Mouse (Mus musculus): Measurements from ENCODE around the gene Bod1l. TPM values are rescaled to one million over a fixed set of nuclear protein-coding genes. Genes with fewer than 3 reads are reported as not detected.
A peak's percentile ranks its signal among the peaks of the same experiment; 100 is the strongest.

Bod1l gene
- polyA plus RNA-seq, 1 experiment from 2014 or later, result 28.4 TPM

DNA sequence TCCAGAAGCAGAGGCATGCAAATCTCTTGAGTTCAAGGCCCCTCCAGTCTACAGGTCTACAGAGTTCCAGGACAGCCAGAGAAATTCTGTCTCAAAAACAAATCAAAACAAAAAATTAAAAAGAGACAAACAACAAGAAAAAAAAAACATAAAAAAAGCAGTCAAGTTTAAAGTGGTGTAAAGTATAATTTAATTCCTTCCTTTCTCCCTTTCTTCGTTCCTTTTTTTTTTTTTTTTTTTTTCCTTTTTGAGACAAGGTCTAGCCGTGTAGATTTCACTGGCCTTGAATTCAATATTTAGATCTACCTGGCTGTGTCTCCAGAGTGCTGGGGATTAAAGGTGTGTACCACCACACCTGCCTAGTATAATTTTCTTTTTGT, 1.4 kb upstream of the Bod1l start:
- Histone ChIP-seq H3K9ac (replicated peaks; ENCODE audit: low read depth, low read length) (no peak overlapping the region), H3K4me2 (ENCODE audit: low read length) (peak overlapping the region; percentile 53; the same call in 1 of the 2 replicates), H3K9me3 (ENCODE audit: control insufficient read depth, low read length) (no peaks in the 10 kb centered on the region), H3K36me3 (ENCODE audit: control insufficient read depth, insufficient read depth) (no peaks in the 10 kb centered on the region), H3K4me1 (replicated peaks; ENCODE audit: control insufficient read depth, insufficient read depth, low read length) (peaks cover 15% of the 10 kb centered on the region), H3K27me3 (replicated peaks; ENCODE audit: control insufficient read depth, insufficient read depth, low read length) (no peaks in the 10 kb centered on the region), H3K27ac (ENCODE audit: low read length) (no peak overlapping the region), H3K4me3 (replicated peaks; ENCODE audit: low read length) (no peak overlapping the region)
- no peak for ATAC-seq
- 60% methylated on average over 2 of the region's 2 CpGs for WGBS

DNA sequence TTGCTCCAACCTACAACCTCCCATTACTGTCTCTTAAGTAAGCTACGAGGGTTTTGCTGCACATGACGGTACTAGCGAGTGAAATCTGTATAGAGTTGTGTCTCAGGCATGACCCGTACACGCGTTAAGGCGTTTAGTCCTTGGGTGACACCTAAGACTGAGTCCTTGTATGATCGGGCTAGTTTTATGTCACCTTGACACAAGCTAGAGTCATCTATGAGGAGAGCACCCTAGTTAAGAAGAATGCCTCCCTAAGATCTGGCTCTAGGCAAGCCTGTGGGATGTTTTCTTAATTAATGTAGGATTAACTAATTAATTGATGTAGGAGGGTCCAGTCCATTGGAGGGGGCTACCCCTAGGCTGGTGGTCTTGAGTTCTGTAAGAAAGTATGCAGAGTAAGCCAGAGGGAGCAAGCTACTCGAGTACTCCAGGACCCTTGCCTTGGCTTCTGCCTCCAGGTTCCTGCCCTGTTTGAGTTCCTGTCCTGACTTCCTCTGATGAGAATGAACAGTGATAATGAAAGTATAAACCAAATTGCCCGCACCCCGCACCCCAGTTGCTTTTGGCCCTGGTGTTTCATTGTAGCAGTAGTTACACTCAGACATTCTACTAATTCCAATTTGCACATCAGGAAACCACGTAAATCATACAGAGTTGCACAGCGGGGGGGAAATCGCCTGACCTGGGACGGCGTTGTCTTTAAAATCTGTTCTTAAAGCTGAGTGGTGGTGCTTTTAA, 874 bp upstream of the Bod1l start:
- Histone ChIP-seq H3K4me1 (replicated peaks; ENCODE audit: control insufficient read depth, insufficient read depth, low read length) (peaks cover 15% of the 10 kb centered on the region), H3K4me3 (replicated peaks; ENCODE audit: low read length) (peak overlapping the region; percentile 24), H3K4me2 (ENCODE audit: low read length) (peak overlapping the region; percentile 53), H3K27me3 (replicated peaks; ENCODE audit: control insufficient read depth, insufficient read depth, low read length) (no peaks in the 10 kb centered on the region), H3K9me3 (ENCODE audit: control insufficient read depth, low read length) (no peaks in the 10 kb centered on the region), H3K36me3 (ENCODE audit: control insufficient read depth, insufficient read depth) (no peaks in the 10 kb centered on the region), H3K27ac (ENCODE audit: low read length) (no peak overlapping the region), H3K9ac (replicated peaks; ENCODE audit: low read depth, low read length) (no peak overlapping the region)
- WGBS, result 16% methylated on average over 16 of the region's 16 CpGs
- ATAC-seq, result peak; percentile 24

- Histone ChIP-seq H3K4me2 (ENCODE audit: low read length) (peak overlapping the region; percentile 54), H3K27ac (ENCODE audit: low read length) (peak overlapping the region; percentile 56), H3K36me3 (ENCODE audit: control insufficient read depth, insufficient read depth) (no peaks in the 10 kb centered on the region), H3K4me1 (replicated peaks; ENCODE audit: control insufficient read depth, insufficient read depth, low read length) (peaks cover 15% of the 10 kb centered on the region), H3K9me3 (ENCODE audit: control insufficient read depth, low read length) (no peaks in the 10 kb centered on the region), H3K4me3 (replicated peaks; ENCODE audit: low read length) (peak overlapping the region; percentile 74), H3K27me3 (replicated peaks; ENCODE audit: control insufficient read depth, insufficient read depth, low read length) (no peaks in the 10 kb centered on the region), H3K9ac (replicated peaks; ENCODE audit: low read depth, low read length) (peak overlapping the region; percentile 89)
- no peak for ATAC-seq
- whole genome bisulfite sequencing, result under 1% methylated on average over 46 of the region's 46 CpGs
Observed at GRCm38 (mm10) chr5:41843419-41844146, 532 bp downstream of the Bod1l start.

- H3K4me2 ChIP-seq (ENCODE audit: low read length), result peak overlapping the region; percentile 54
- peak overlapping the region; percentile 74; the same call in 1 of the 2 replicates for H3K4me3 ChIP-seq (replicated peaks; ENCODE audit: low read length)
- no peaks in the 10 kb centered on the region for H3K36me3 ChIP-seq (ENCODE audit: control insufficient read depth, insufficient read depth)
- H3K27ac ChIP-seq (ENCODE audit: low read length), result no peak overlapping the region
- H3K27me3 ChIP-seq (replicated peaks; ENCODE audit: control insufficient read depth, insufficient read depth, low read length), result no peaks in the 10 kb centered on the region
- WGBS, result 21% methylated on average over 5 of the region's 5 CpGs
- ATAC-seq, result no peak
- no peak overlapping the region for H3K9ac ChIP-seq (replicated peaks; ENCODE audit: low read depth, low read length)
- peaks cover 15% of the 10 kb centered on the region for H3K4me1 ChIP-seq (replicated peaks; ENCODE audit: control insufficient read depth, insufficient read depth, low read length)
- no peaks in the 10 kb centered on the region for H3K9me3 ChIP-seq (ENCODE audit: control insufficient read depth, low read length)
Observed at GRCm38 (mm10) chr5:41842681-41843080, 1.4 kb downstream of the Bod1l start.

DNA sequence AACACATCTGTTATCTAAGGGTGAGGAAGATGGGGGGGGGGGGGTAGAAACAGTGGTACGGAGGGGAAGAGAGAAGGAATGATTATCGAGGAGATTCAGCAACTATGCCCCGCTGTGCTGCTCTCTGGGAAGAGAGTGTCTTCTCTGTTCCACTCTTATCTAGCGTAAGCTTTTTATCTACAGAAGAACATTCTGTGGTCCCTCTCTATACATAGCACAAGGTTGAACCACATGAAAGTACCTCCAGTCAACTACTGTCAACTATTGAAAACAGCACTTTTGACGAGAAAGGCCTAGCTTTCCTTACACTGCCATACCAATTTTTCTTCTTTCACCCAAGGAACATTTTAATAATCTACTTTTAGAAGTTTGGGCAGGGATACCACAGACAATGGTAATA, 2.4 kb downstream of the Bod1l start:
- Histone ChIP-seq H3K27ac (ENCODE audit: low read length) (no peak overlapping the region), H3K9ac (replicated peaks; ENCODE audit: low read depth, low read length) (no peak overlapping the region), H3K4me2 (ENCODE audit: low read length) (no peak overlapping the region), H3K4me3 (replicated peaks; ENCODE audit: low read length) (no peak overlapping the region), H3K9me3 (ENCODE audit: control insufficient read depth, low read length) (no peaks in the 10 kb centered on the region), H3K4me1 (replicated peaks; ENCODE audit: control insufficient read depth, insufficient read depth, low read length) (peaks cover 15% of the 10 kb centered on the region), H3K36me3 (ENCODE audit: control insufficient read depth, insufficient read depth) (no peaks in the 10 kb centered on the region), H3K27me3 (replicated peaks; ENCODE audit: control insufficient read depth, insufficient read depth, low read length) (no peaks in the 10 kb centered on the region)
- no peak for ATAC-seq
- WGBS, result 90% methylated on average over 4 of the region's 5 CpGs

- no peak overlapping the region for H3K4me3 ChIP-seq (replicated peaks; ENCODE audit: low read length)
- whole genome bisulfite sequencing, result 95% methylated on average over 2 of the region's 2 CpGs
- no peak for ATAC-seq
- peaks cover 42% of the 10 kb centered on the region for H3K36me3 ChIP-seq (ENCODE audit: control insufficient read depth, insufficient read depth)
- H3K4me1 ChIP-seq (replicated peaks; ENCODE audit: control insufficient read depth, insufficient read depth, low read length), result no peaks in the 10 kb centered on the region
- no peaks in the 10 kb centered on the region for H3K9me3 ChIP-seq (ENCODE audit: control insufficient read depth, low read length)
- no peak overlapping the region for H3K4me2 ChIP-seq (ENCODE audit: low read length)
- no peak overlapping the region for H3K9ac ChIP-seq (replicated peaks; ENCODE audit: low read depth, low read length)
- H3K27ac ChIP-seq (ENCODE audit: low read length), result no peak overlapping the region
- no peaks in the 10 kb centered on the region for H3K27me3 ChIP-seq (replicated peaks; ENCODE audit: control insufficient read depth, insufficient read depth, low read length)
Observed at GRCm38 (mm10) chr5:41830100-41830499, 14.0 kb downstream of the Bod1l start.

- Histone ChIP-seq H3K27me3 (replicated peaks; ENCODE audit: control insufficient read depth, insufficient read depth, low read length) (no peaks in the 10 kb centered on the region), H3K4me1 (replicated peaks; ENCODE audit: control insufficient read depth, insufficient read depth, low read length) (no peaks in the 10 kb centered on the region), H3K27ac (ENCODE audit: low read length) (no peak overlapping the region), H3K9ac (replicated peaks; ENCODE audit: low read depth, low read length) (no peak overlapping the region), H3K36me3 (ENCODE audit: control insufficient read depth, insufficient read depth) (peaks cover 76% of the 10 kb centered on the region), H3K4me3 (replicated peaks; ENCODE audit: low read length) (no peak overlapping the region), H3K4me2 (ENCODE audit: low read length) (no peak overlapping the region), H3K9me3 (ENCODE audit: control insufficient read depth, low read length) (no peaks in the 10 kb centered on the region)
- 94% methylated on average over 9 of the region's 9 CpGs for WGBS
- ATAC-seq, result no peak
Observed at GRCm38 (mm10) chr5:41821158-41821557, 23.0 kb downstream of the Bod1l start.

DNA sequence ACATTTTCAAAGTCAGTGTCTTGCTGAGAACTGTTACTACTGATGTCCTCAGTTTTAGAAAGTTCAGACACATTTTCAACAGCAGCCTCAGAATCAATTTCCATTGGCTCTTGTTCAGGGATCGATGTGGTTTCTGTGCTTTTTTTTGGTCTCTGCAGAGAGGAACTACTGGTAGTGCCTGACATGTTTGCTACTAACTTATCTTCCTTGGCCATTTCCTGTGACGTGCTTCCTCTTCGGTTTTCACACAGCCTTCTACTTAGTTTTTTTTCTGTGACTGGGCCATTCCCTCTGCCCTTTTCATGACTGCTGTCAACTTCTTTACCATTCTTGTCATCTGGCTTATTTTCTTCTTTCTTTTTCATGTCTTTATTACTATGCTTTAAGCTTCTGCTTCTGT, 23.6 kb downstream of the Bod1l start:
- Histone ChIP-seq H3K27me3 (replicated peaks; ENCODE audit: control insufficient read depth, insufficient read depth, low read length) (no peaks in the 10 kb centered on the region), H3K9ac (replicated peaks; ENCODE audit: low read depth, low read length) (no peak overlapping the region), H3K36me3 (ENCODE audit: control insufficient read depth, insufficient read depth) (peaks cover 73% of the 10 kb centered on the region), H3K4me1 (replicated peaks; ENCODE audit: control insufficient read depth, insufficient read depth, low read length) (no peaks in the 10 kb centered on the region), H3K9me3 (ENCODE audit: control insufficient read depth, low read length) (no peaks in the 10 kb centered on the region), H3K27ac (ENCODE audit: low read length) (no peak overlapping the region), H3K4me2 (ENCODE audit: low read length) (no peak overlapping the region), H3K4me3 (replicated peaks; ENCODE audit: low read length) (no peak overlapping the region)
- no peak for ATAC-seq
- WGBS, result 94% methylated on average over 3 of the region's 3 CpGs

DNA sequence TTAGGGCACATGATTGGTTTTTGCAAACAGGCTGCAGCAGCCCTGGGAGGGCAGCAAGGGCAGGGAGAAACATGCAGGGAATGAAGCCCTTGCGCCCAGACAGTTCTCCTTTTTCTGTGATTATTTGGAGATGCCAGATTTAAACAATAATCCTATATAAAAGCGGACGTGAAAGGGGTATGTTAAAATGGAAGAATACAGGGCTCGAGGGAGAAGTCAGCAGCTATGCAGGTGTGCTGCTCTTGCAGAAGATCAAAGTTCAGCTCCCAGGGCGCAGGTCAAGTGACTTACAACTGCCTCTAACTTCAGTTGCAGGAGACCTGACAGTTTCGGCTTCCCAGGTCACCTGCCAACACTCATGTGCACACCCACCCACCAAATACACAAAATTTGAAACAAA, 31.6 kb downstream of the Bod1l start:
- Histone ChIP-seq H3K27ac (ENCODE audit: low read length) (no peak overlapping the region), H3K9ac (replicated peaks; ENCODE audit: low read depth, low read length) (no peak overlapping the region), H3K27me3 (replicated peaks; ENCODE audit: control insufficient read depth, insufficient read depth, low read length) (no peaks in the 10 kb centered on the region), H3K4me2 (ENCODE audit: low read length) (no peak overlapping the region), H3K4me1 (replicated peaks; ENCODE audit: control insufficient read depth, insufficient read depth, low read length) (no peaks in the 10 kb centered on the region), H3K4me3 (replicated peaks; ENCODE audit: low read length) (no peak overlapping the region), H3K9me3 (ENCODE audit: control insufficient read depth, low read length) (no peaks in the 10 kb centered on the region), H3K36me3 (ENCODE audit: control insufficient read depth, insufficient read depth) (peaks cover 30% of the 10 kb centered on the region)
- ATAC-seq, result no peak
- 91% methylated on average over 6 of the region's 6 CpGs for WGBS

All from forebrain, embryonic 16.5 days (tissue).